Comparison of ENCODE assay signal across 46 mouse cellular contexts in the genomic region with DNA sequence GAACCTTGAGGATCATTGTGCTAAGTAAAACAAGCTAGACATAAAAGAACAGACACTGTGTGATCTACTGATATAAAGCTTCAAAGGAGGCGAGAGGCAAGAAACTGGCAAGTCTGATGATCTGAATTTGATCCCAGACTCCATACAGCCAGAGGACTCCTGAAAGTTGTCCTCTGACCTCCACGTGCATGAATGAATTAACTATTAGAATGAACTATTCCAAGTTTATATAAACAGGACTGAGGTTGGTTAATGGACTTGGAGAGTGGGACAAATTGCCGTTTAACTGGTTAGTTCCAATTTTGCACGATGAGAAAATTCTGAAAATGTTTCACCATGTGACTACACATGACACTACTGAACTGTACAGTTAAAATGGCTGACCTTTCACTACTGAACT. TPM values are rescaled to one million over a fixed set of nuclear protein-coding genes. Genes with fewer than 3 reads are reported as not detected.
"Had no signal": no experiment of that assay in that cellular context is flagged by ENCODE, and none has a peak within 500 bp of the region (broad histone marks: within the 10 kb centered on the region; RNA-seq: fewer than 3 reads in every experiment).

No protein-coding gene starts in this region.

- H3K36me3 ChIP-seq: heart, embryonic 10.5 days; heart, embryonic 12.5 days; heart, embryonic 13.5 days; heart, embryonic 15.5 days; hindbrain, embryonic 10.5 days; hindbrain, embryonic 12.5 days; hindbrain, embryonic 13.5 days; hindbrain, embryonic 15.5 days; intestine, embryonic 15.5 days; kidney, embryonic 15.5 days had no signal

- H3K9ac ChIP-seq: heart, embryonic 12.5 days; heart, embryonic 13.5 days; heart, embryonic 15.5 days; hindbrain, embryonic 12.5 days; hindbrain, embryonic 13.5 days; hindbrain, embryonic 14.5 days; hindbrain, embryonic 15.5 days; intestine, embryonic 15.5 days; kidney, embryonic 15.5 days had no signal

- H3K4me3 ChIP-seq: heart, adult 2 months; heart, embryonic 10.5 days; heart, embryonic 12.5 days; heart, embryonic 13.5 days; heart, embryonic 15.5 days; hindbrain, embryonic 10.5 days; hindbrain, embryonic 12.5 days; hindbrain, embryonic 13.5 days; hindbrain, embryonic 15.5 days; intestine, embryonic 15.5 days; kidney, embryonic 15.5 days; layer of hippocampus, adult 2 months; left cerebral cortex, adult 2 months had no signal

- H3K4me2 ChIP-seq: heart, embryonic 11.5 days; heart, embryonic 12.5 days; heart, embryonic 13.5 days; heart, embryonic 15.5 days; hindbrain, embryonic 12.5 days; hindbrain, embryonic 13.5 days; hindbrain, embryonic 14.5 days; hindbrain, embryonic 15.5 days; intestine, embryonic 15.5 days; kidney, embryonic 15.5 days had no signal

- H3K27ac ChIP-seq: heart, adult 2 months; heart, embryonic 10.5 days; heart, embryonic 13.5 days; heart, embryonic 15.5 days; hindbrain, embryonic 10.5 days; hindbrain, embryonic 12.5 days; hindbrain, embryonic 13.5 days; hindbrain, embryonic 14.5 days; hindbrain, embryonic 15.5 days; hindbrain, postnatal 0 days; intestine, embryonic 15.5 days; kidney, embryonic 15.5 days; kidney, postnatal 0 days; layer of hippocampus, adult 2 months; left cerebral cortex, adult 2 months had no signal

- H3K9me3 ChIP-seq: heart, embryonic 10.5 days; heart, embryonic 12.5 days; heart, embryonic 13.5 days; heart, embryonic 15.5 days; hindbrain, embryonic 10.5 days; hindbrain, embryonic 12.5 days; hindbrain, embryonic 13.5 days; hindbrain, embryonic 15.5 days; intestine, embryonic 15.5 days; kidney, embryonic 15.5 days had no signal

- DNase-seq: heart, adult 2 months; heart, postnatal 10 days; heart, postnatal 14 days; heart, postnatal 36 days; heart, postnatal 4 days; kidney, adult 11 months; kidney, adult 18-20 months; kidney, adult 8-10 months; kidney, postnatal 25 days; kidney, postnatal 4 days; layer of hippocampus, adult 9-11 months; layer of hippocampus, postnatal 36 days had no signal

- H3K27me3 ChIP-seq: heart, embryonic 12.5 days; heart, embryonic 13.5 days; heart, embryonic 15.5 days; hindbrain, embryonic 12.5 days; hindbrain, embryonic 13.5 days; hindbrain, embryonic 15.5 days; intestine, embryonic 15.5 days; kidney, embryonic 15.5 days had no signal

- H3K4me1 ChIP-seq: heart, embryonic 13.5 days; heart, embryonic 15.5 days; hindbrain, embryonic 12.5 days; hindbrain, embryonic 13.5 days; hindbrain, embryonic 15.5 days; intestine, embryonic 15.5 days; kidney, embryonic 15.5 days had no signal

RNA-seq across cellular contexts. Expression of gene Bco2, which starts 6.0 kb away (rescaled TPM):
- polyA plus RNA-seq: heart, embryonic 13.5 days had no signal

RNA-seq across cellular contexts. Expression of gene Tex12, which starts 12.2 kb away (rescaled TPM):
- total RNA-seq: heart, adult 2 months; heart, adult 8-10 months; heart, postnatal 10 days; heart, postnatal 14 days; heart, postnatal 25 days; heart, postnatal 36 days; heart, postnatal 4 days; hematopoietic stem cell, adult 5-6 weeks; hindbrain, postnatal 0 days; layer of hippocampus, adult 18-20 months; layer of hippocampus, adult 2 months; layer of hippocampus, adult 8-10 months; layer of hippocampus, postnatal 10 days; layer of hippocampus, postnatal 14 days; layer of hippocampus, postnatal 25 days; layer of hippocampus, postnatal 36 days; left cerebral cortex, adult 18-20 months; left cerebral cortex, adult 2 months had no signal
- polyA plus RNA-seq: heart, adult 2 months; heart, embryonic 11.5 days; heart, embryonic 12.5 days; heart, embryonic 13.5 days; heart, embryonic 14.5 days; heart, embryonic 15.5 days; heart, embryonic 16.5 days; heart, postnatal 0 days; hindbrain, embryonic 12.5 days; hindbrain, embryonic 14.5 days; inflammation-experienced regulatory T-cells, adult 6 months; intestine, embryonic 14.5 days; intestine, embryonic 16.5 days; kidney, embryonic 14.5 days; kidney, embryonic 16.5 days; kidney, postnatal 0 days; large intestine, adult 2 months had no signal

RNA-seq across cellular contexts. Expression of gene Plet1, which starts 54.6 kb away (rescaled TPM):
- total RNA-seq: hematopoietic stem cell, adult 5-6 weeks; layer of hippocampus, adult 2 months; layer of hippocampus, postnatal 36 days; left cerebral cortex, adult 18-20 months; left cerebral cortex, adult 2 months had no signal
- polyA plus RNA-seq: inflammation-experienced regulatory T-cells, adult 6 months had no signal
